Mouse (Mus musculus): ENCODE data around the gene Haghl.
A peak's percentile ranks its signal among the peaks of the same experiment; 100 is the strongest.
"Not testable (repeated sequence)": the region's sequence is repeated elsewhere in the genome, so short reads cannot be mapped to it uniquely, and the experiment has no call there.

The Haghl gene

DNA sequence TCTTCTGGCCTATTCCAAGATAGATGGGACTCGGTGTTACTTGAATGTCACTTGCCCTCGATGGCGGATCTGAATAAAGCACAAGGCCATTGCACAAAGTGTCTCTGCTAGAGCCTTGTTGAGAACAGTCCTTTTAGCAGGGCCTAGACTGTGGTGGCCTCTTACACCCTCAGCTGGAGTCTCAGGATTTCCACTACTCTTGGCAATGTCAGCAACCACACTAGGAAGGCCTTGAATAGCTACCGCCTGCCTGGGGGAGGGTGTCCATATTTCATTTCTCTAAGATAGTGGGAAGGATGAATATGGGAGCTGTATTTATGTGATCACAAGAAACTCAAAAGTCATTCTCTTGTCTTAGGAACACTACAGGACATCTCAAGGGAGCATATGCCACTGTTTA lies 37.2 kb downstream of the Haghl start:
- no peak for DNase-seq (ENCODE audit: extremely low spot score, low read depth, low spot score)

DNA sequence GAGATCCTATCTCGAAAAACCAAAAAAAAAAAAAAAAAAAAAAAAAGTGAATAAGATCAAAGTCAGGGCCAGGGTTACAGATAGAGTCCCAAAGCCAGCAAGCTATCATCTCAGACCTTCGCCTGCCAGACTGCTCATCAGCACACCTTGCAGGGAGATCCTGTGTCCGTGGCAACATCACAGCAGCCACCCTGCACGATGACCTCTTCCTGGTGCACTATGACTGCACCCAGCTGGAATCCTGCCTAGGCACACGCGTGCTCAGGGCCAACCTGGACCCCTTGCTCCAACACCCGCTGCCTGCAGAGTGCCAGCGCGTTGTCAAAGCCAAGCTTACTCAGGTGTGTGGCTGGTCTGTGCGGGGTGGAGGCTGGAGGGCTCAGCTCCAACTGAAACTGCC lies 41.2 kb downstream of the Haghl start:
- DNase-seq (ENCODE audit: extremely low spot score, low read depth, low spot score) = no peak

DNA sequence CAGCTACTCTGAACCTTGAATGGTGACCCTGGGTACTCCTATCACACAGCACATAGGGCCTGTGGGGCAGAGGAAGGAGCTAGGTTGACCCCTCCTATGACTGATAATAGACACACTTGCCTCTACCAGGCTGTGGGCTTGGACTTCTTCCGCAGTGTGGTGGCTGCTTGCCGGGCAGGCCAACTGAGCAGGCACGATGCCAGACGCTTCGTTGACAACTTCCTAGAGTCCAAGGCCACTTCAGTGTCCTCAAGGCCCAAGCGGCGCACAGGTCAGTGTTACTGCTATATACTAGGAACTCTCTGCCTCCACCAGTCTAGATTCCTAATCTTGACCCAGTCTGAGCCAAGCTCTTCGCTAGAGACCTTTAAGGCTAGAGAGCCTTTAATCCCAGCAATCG lies 41.6 kb downstream of the Haghl start:
- no peak for DNase-seq (ENCODE audit: extremely low spot score, low read depth, low spot score)

DNA sequence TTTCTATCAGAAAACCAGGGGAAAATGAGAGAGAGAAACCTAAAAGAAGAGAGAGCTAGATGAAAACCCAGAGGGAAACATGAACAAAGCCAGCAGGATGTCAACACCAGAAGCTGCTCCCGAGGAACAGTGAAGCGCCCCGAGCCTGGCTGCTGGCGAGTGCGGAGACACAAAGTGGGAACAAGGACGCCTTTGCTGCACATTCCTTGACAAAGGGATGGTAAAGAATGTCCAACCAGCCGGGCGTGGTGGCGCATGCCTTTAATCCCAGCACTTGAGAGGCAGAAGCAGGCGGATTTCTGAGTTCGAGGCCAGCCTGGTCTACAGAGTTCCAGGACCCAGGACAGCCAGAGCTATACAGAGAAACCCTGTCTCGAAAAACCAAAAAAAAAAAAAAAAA lies 44.0 kb downstream of the Haghl start:
- DNase-seq (ENCODE audit: extremely low spot score, low read depth, low spot score) = not testable (repeated sequence)

DNA sequence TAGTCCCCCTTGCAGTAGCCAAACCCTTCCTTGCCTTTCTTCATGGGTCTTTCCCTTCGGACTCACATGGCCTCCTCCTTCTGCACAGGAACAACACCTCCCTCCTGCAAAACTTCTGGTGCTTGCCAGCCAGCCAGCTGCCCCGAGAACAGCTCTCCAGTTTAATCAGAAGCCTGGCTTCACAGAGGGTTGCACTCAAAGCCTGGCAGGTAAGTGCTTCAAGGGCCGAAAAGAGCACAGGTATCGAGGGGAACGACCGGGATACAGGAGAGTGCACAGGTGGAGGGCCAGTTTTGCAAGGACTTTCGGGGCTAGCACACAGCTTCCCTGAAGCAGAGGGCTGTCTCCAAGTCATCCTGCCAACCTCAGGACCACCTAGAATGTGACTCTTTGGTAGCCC lies 46.6 kb downstream of the Haghl start:
- DNase-seq (ENCODE audit: extremely low spot score, low read depth, low spot score) = no peak

DNA sequence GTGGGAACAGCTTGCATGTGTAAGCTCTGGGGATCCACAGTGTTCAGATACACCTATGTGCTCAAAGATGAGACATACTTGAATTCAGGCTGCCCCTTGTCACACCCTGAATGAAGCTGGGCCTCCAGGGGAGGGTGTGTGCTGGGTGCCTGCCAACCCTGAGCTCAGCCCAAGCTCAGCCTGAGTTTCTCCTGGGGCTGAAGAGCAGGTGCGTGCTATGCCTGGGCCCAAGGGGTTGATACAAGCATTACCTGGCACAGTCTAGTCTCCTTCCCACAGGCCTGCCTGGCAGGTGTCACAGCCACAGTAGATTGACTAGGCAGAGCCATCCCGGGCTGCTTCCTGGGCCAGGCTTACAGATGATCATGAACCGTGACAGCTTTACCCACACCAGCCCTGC lies 49.7 kb downstream of the Haghl start, which contains the start of gene Mslnl:
Mslnl (plus strand) TSS at position 298 of the 400 bp plus-strand sequence.
- DNase-seq (ENCODE audit: extremely low spot score, low read depth, low spot score) = no peak

DNA sequence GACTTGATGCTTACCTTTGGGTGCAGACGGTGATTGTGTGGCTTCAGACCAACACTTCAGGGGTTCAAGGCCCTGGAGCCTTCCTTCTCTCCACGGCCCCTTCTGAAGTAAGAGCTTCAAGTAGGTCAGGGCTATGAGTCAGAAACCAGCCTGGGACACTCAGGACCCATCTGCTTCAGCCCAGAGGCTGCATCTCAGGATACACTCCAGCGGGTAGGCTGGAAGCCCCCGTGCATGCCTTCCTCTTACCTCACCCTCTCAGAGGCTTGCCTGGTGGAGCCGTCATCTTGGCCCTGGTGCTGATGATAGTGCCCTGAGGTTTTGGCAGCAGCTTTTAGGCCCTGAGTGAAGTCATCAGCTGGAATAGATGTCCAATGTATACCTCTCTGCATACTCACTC lies 50.2 kb downstream of the Haghl start:
- no peak for DNase-seq (ENCODE audit: extremely low spot score, low read depth, low spot score)

DNA sequence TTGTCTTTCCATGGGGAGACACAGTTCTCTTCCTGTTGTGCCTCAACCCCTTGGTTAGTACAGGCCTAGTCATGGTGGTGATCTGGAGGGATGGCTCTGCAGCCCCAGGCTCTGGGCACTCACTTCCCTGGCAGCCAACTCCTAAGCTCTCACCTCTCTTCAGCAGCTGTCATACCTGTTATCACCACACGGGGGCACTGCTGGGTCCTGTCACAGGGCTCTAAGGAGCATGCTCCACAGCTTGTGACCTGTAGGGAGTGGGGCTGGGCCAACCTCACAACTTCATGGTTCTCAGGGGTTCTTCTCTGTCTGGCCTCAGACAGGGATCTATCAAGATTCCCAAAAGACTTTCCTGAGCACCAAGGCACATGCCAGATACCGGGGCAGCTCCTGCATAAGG lies 53.4 kb downstream of the Haghl start:
- peak; percentile 68 for DNase-seq (ENCODE audit: extremely low spot score, low read depth, low spot score)

All from hindlimb bud, embryonic 11.5 days (tissue).